Mouse (Mus musculus) midbrain, embryonic 10.5 days (tissue): ENCODE measurements at regions not wholly inside any gene's neighbourhood (a gene's known extent, or its start where the extent isn't known, plus 50 kb on each side); places are given as distances from the start of the nearest gene placed in this dataset.

Source experiments
- DNase-seq: peaks from one replicate; pipeline ENCODE4 v3.0.0-alpha.2; 2017; ENCODE audit warnings: low spot score
- H3K27ac ChIP-seq: fragments of 300-500 bp; sonication (generic); replicated peaks from 2 replicates; pipeline ENCODE4 v1.5.1; 2016; ENCODE audit warnings: mild to moderate bottlenecking
- H3K27me3 ChIP-seq: fragments of 300-500 bp; sonication (generic); 2 replicates; pipeline ENCODE4 v1.6.1; 2016; ENCODE audit warnings: low read depth, mild to moderate bottlenecking; ENCODE audit not compliant: poor library complexity, severe bottlenecking
- H3K36me3 ChIP-seq: fragments of 300-500 bp; sonication (generic); 2 replicates; pipeline ENCODE4 v1.6.1; 2016; ENCODE audit warnings: mild to moderate bottlenecking, moderate library complexity
- H3K4me1 ChIP-seq: fragments of 300-500 bp; sonication (generic); 2 replicates; pipeline ENCODE4 v1.6.1; 2016
- H3K4me3 ChIP-seq: fragments of 300-500 bp; sonication (generic); 2 replicates; pipeline ENCODE4 v1.5.1; 2016; ENCODE audit warnings: mild to moderate bottlenecking, moderate library complexity
- H3K9me3 ChIP-seq: fragments of 300-500 bp; sonication (generic); replicated peaks from 2 replicates; pipeline ENCODE4 v1.6.1; 2016; ENCODE audit warnings: mild to moderate bottlenecking
- WGBS: fragments of 180-500 bp; shearing (Covaris S2); methylation state at CpG from one replicate; pipeline ENCODE4 v1.1.7; 2016; 5-methylcytosine and 5-hydroxymethylcytosine counted together

DNA sequence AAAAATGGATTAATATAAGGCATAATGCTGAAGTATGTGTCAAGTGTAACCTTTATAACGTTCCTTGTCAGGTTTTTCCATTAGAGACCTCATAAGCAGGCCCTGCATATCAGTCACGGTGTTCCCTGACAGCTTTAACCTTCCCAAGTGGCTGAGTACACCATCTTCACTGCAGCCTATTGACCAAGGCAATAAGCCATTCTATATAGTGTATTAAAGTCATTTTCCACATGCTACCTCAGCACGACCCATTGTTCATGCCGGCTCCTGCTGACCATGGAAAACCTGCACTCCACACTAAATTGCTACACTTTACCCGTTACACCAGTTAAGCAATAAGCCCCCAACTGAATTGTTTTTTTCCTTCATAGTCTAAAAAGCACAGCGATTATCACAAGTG is 883.0 kb upstream of the Arrdc3 start:
- Histone ChIP-seq H3K27me3 (no peaks in the 10 kb centered on the region), H3K9me3 (no peaks in the 10 kb centered on the region), H3K27ac (0 out of 2 replicates have a peak overlapping the region, but pooled peaks have one; percentile 50), H3K4me3 (no peak overlapping the region), H3K36me3 (no peaks in the 10 kb centered on the region), H3K4me1 (peaks cover 19% of the 10 kb centered on the region)
- 56% methylated on average over 6 of the region's 6 CpGs for WGBS
- peak; percentile 15 for DNase-seq

DNA sequence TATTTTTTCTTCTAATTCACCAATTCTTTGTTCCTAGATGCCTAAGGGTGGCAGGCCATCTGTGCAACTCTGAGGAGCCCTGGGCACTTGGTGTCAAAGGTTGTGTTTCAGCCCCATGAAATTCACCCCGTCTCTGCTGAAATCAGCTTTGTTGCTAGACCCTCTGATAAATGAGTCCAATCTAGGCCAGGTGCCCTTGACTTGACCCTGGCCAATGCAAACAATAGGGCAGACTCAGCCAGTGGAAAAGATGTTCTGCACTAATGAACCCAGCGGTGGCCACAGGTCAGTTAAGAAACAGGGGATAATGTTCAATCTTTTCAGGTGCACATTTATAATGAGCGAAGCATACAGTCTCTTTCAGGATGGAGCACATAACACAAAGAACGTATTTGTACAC is 882.5 kb upstream of the Arrdc3 start:
- Histone ChIP-seq H3K4me3 (no peak overlapping the region), H3K27me3 (no peaks in the 10 kb centered on the region), H3K9me3 (no peaks in the 10 kb centered on the region), H3K36me3 (no peaks in the 10 kb centered on the region), H3K4me1 (peaks cover 19% of the 10 kb centered on the region), H3K27ac (0 out of 2 replicates have a peak overlapping the region, but pooled peaks have one; percentile 50)
- WGBS = 31% methylated on average over 4 of the region's 4 CpGs
- peak; percentile 39 for DNase-seq
